Mouse (Mus musculus): ENCODE data around the gene Med15. TPM values are rescaled to one million over a fixed set of nuclear protein-coding genes. Genes with fewer than 3 reads are reported as not detected.
"Not testable (repeated sequence)": the region's sequence is repeated elsewhere in the genome, so short reads cannot be mapped to it uniquely, and the experiment has no call there.

Gene Med15
- polyA plus RNA-seq, 1 experiment from 2014 or later, result 97.8 TPM

GRCm38 (mm10) chr16:17633481-17634181 lies 99.1 kb downstream of the Med15 start:
- H3K27ac ChIP-seq, result no peak overlapping the region
- H3K36me3 ChIP-seq (ENCODE audit: inconsistent target), result peaks cover 51% of the 10 kb centered on the region; the same call in 1 of the 2 replicates
- 94% methylated on average over 8 of the region's 8 CpGs for WGBS (ENCODE audit: missing documents)
- no peak overlapping the region for H3K4me3 ChIP-seq (ENCODE audit: inconsistent target)
- no peaks in the 10 kb centered on the region for H3K79me2 ChIP-seq (ENCODE audit: inconsistent target)

GRCm38 (mm10) chr16:17632580-17632979 lies 100.1 kb downstream of the Med15 start:
- no peaks in the 10 kb centered on the region for H3K79me2 ChIP-seq (ENCODE audit: inconsistent target)
- H3K27ac ChIP-seq, result no peak overlapping the region
- peaks cover 51% of the 10 kb centered on the region for H3K36me3 ChIP-seq (ENCODE audit: inconsistent target)
- 92% methylated on average over 2 of the region's 2 CpGs for WGBS (ENCODE audit: missing documents)
- no peak overlapping the region for H3K4me3 ChIP-seq (ENCODE audit: inconsistent target)

- peaks cover 3% of the 10 kb centered on the region; the same call in 1 of the 2 replicates for H3K79me2 ChIP-seq (ENCODE audit: inconsistent target)
- 96% methylated on average over 5 of the region's 5 CpGs for WGBS (ENCODE audit: missing documents)
- H3K4me3 ChIP-seq (ENCODE audit: inconsistent target), result no peak overlapping the region
- peaks cover 43% of the 10 kb centered on the region for H3K36me3 ChIP-seq (ENCODE audit: inconsistent target)
- no peak overlapping the region for H3K27ac ChIP-seq
These were observed 106.5 kb downstream of the Med15 start for GRCm38 (mm10) chr16:17626269-17626555.

- 72% methylated on average over 8 of the region's 8 CpGs for WGBS (ENCODE audit: missing documents)
- Histone ChIP-seq H3K27ac (no peak overlapping the region), H3K4me3 (ENCODE audit: inconsistent target) (no peak overlapping the region), H3K36me3 (ENCODE audit: inconsistent target) (peaks cover 40% of the 10 kb centered on the region), H3K79me2 (ENCODE audit: inconsistent target) (peaks cover 8% of the 10 kb centered on the region; the same call in 1 of the 2 replicates)
These were observed 107.0 kb downstream of the Med15 start for GRCm38 (mm10) chr16:17625488-17626268.

- Histone ChIP-seq H3K4me3 (ENCODE audit: inconsistent target) (no peak overlapping the region), H3K36me3 (ENCODE audit: inconsistent target) (peaks cover 11% of the 10 kb centered on the region), H3K27ac (no peak overlapping the region), H3K79me2 (ENCODE audit: inconsistent target) (peaks cover 21% of the 10 kb centered on the region; the same call in 1 of the 2 replicates)
- 100% methylated on average over 1 of the region's 1 CpGs for WGBS (ENCODE audit: missing documents)
These were observed 110.8 kb downstream of the Med15 start for GRCm38 (mm10) chr16:17621936-17622335.

GRCm38 (mm10) chr16:17619198-17620105 lies 113.2 kb downstream of the Med15 start, which contains the start of gene Smpd4:
Smpd4 (plus strand) TSS chr16:17619354.
- Histone ChIP-seq H3K27ac (peak within 1 kb of the TSS; percentile 2; the same call in 1 of the 2 replicates), H3K36me3 (ENCODE audit: inconsistent target) (no peaks in the 10 kb centered on the region), H3K4me3 (ENCODE audit: inconsistent target) (peak within 1 kb of the TSS; percentile 81), H3K79me2 (ENCODE audit: inconsistent target) (peaks cover 21% of the 10 kb centered on the region; the same call in 1 of the 2 replicates)
- 3% methylated on average over 60 of the region's 60 CpGs for WGBS (ENCODE audit: missing documents)

GRCm38 (mm10) chr16:17617922-17618565 lies 114.6 kb downstream of the Med15 start:
- Histone ChIP-seq H3K36me3 (ENCODE audit: inconsistent target) (no peaks in the 10 kb centered on the region), H3K79me2 (ENCODE audit: inconsistent target) (peaks cover 21% of the 10 kb centered on the region; the same call in 1 of the 2 replicates), H3K4me3 (ENCODE audit: inconsistent target) (no peak overlapping the region), H3K27ac (no peak overlapping the region)
- 24% methylated on average over 13 of the region's 13 CpGs for WGBS (ENCODE audit: missing documents)

- WGBS (ENCODE audit: missing documents), result 21% methylated on average over 5 of the region's 5 CpGs
- H3K27ac ChIP-seq, result no peak overlapping the region
These were observed 116.5 kb downstream of the Med15 start for GRCm38 (mm10) chr16:17616212-17616611.

GRCm38 (mm10) chr16:17614740-17615139 lies 118.0 kb downstream of the Med15 start:
- WGBS (ENCODE audit: missing documents), result 88% methylated on average over 6 of the region's 6 CpGs
- not testable (repeated sequence) for H3K79me2 ChIP-seq (ENCODE audit: inconsistent target); H3K27ac ChIP-seq; H3K4me3 ChIP-seq (ENCODE audit: inconsistent target); H3K36me3 ChIP-seq (ENCODE audit: inconsistent target)

More at GRCm38 (mm10) chr16:17616212-17616611, 116.5 kb downstream of the Med15 start:
- Histone ChIP-seq H3K36me3 (ENCODE audit: inconsistent target) (no peaks in the 10 kb centered on the region), H3K79me2 (ENCODE audit: inconsistent target) (peaks cover 18% of the 10 kb centered on the region; the same call in 1 of the 2 replicates), H3K4me3 (ENCODE audit: inconsistent target) (no peak overlapping the region)

GRCm38 (mm10) chr16:17611383-17611782 lies 121.3 kb downstream of the Med15 start:
- WGBS (ENCODE audit: missing documents), result 50% methylated on average over 4 of the region's 4 CpGs
- no peaks in the 10 kb centered on the region for H3K36me3 ChIP-seq (ENCODE audit: inconsistent target)
- no peak overlapping the region for H3K4me3 ChIP-seq (ENCODE audit: inconsistent target)
- no peaks in the 10 kb centered on the region for H3K79me2 ChIP-seq (ENCODE audit: inconsistent target)
- H3K27ac ChIP-seq, result no peak overlapping the region

- H3K36me3 ChIP-seq (ENCODE audit: inconsistent target), result no peaks in the 10 kb centered on the region
- no peaks in the 10 kb centered on the region for H3K79me2 ChIP-seq (ENCODE audit: inconsistent target)
- 88% methylated on average over 4 of the region's 5 CpGs for WGBS (ENCODE audit: missing documents)
- H3K27ac ChIP-seq, result no peak overlapping the region
- H3K4me3 ChIP-seq (ENCODE audit: inconsistent target), result no peak overlapping the region
These were observed 127.0 kb downstream of the Med15 start for GRCm38 (mm10) chr16:17605684-17606083.

GRCm38 (mm10) chr16:17604941-17605340 lies 127.8 kb downstream of the Med15 start:
- H3K4me3 ChIP-seq (ENCODE audit: inconsistent target), result no peak overlapping the region
- H3K36me3 ChIP-seq (ENCODE audit: inconsistent target), result no peaks in the 10 kb centered on the region
- 83% methylated on average over 4 of the region's 4 CpGs for WGBS (ENCODE audit: missing documents)
- H3K79me2 ChIP-seq (ENCODE audit: inconsistent target), result no peaks in the 10 kb centered on the region
- no peak overlapping the region for H3K27ac ChIP-seq

Data from macrophage (primary cell).